Mouse (Mus musculus) liver, adult 2 months (tissue): Measurements from ENCODE around the gene Gm28171. TPM values are rescaled to one million over a fixed set of nuclear protein-coding genes. Genes with fewer than 3 reads are reported as not detected.
"Not testable (repeated sequence)": the region's sequence is repeated elsewhere in the genome, so short reads cannot be mapped to it uniquely, and the experiment has no call there.

Source experiments
- DNase-seq: peaks from one replicate; pipeline ENCODE4 v3.0.0-alpha.2; 2011; ENCODE audit warnings: low read depth, low spot score; ENCODE audit errors: extremely low read depth
- H3K27ac ChIP-seq: fragments of 200-500 bp; replicated peaks from 2 replicates; pipeline ENCODE4 v1.5.1; 2012; ENCODE audit warnings: low read depth, mild to moderate bottlenecking, control low read depth, inconsistent platforms, low read length; ENCODE audit not compliant: insufficient read depth
- H3K27me3 ChIP-seq: fragments of 200-500 bp; 2 replicates; pipeline ENCODE4 v1.6.1; 2012; ENCODE audit warnings: mild to moderate bottlenecking, moderate library complexity, low read length, inconsistent platforms; ENCODE audit not compliant: control insufficient read depth, insufficient read depth
- H3K36me3 ChIP-seq: fragments of 200-500 bp; 2 replicates; pipeline ENCODE4 v1.6.1; 2012; ENCODE audit warnings: low read length, inconsistent platforms; ENCODE audit not compliant: control insufficient read depth, insufficient read depth
- H3K4me1 ChIP-seq: fragments of 200-500 bp; 2 replicates; pipeline ENCODE4 v1.6.1; 2011; ENCODE audit warnings: low read length; ENCODE audit not compliant: control insufficient read depth, insufficient read depth
- H3K4me3 ChIP-seq: fragments of 200-500 bp; 2 replicates; pipeline ENCODE4 v1.5.1; 2011; ENCODE audit warnings: low read depth, mild to moderate bottlenecking, control low read depth, low read length, moderate library complexity; ENCODE audit not compliant: insufficient read depth
- H3K79me2 ChIP-seq: fragments of 200-500 bp; 2 replicates; pipeline ENCODE4 v1.6.1; 2012; ENCODE audit warnings: inconsistent platforms, mild to moderate bottlenecking, low read length, moderate library complexity; ENCODE audit not compliant: control insufficient read depth, insufficient read depth
- H3K9ac ChIP-seq: fragments of 200-500 bp; 2 replicates; pipeline ENCODE4 v1.6.1; 2012; ENCODE audit warnings: low read depth, mild to moderate bottlenecking, control low read depth, inconsistent platforms, low read length
- WGBS: fragments of 180-500 bp; shearing (Covaris S2); methylation state at CpG from one replicate; pipeline ENCODE4 v1.1.7; 2018; 5-methylcytosine and 5-hydroxymethylcytosine counted together
- polyA plus RNA-seq: library from polyadenylated mRNA; depleted of rRNA; stranded (reverse); fragments of >200 nt; gene quantifications from 2 replicates; pipeline ENCODE4 v1.2.3, GENCODE M21; 2012; rRNA removed
- total RNA-seq: library from RNA; depleted of rRNA; stranded (reverse); fragments of >200 nt; gene quantifications from 2 replicates; pipeline ENCODE4 v1.2.3, GENCODE M21; 2014; rRNA removed

Gene Gm28171
- total RNA-seq (not detected in 2 replicates), polyA plus RNA-seq (not detected in 2 replicates)

DNA sequence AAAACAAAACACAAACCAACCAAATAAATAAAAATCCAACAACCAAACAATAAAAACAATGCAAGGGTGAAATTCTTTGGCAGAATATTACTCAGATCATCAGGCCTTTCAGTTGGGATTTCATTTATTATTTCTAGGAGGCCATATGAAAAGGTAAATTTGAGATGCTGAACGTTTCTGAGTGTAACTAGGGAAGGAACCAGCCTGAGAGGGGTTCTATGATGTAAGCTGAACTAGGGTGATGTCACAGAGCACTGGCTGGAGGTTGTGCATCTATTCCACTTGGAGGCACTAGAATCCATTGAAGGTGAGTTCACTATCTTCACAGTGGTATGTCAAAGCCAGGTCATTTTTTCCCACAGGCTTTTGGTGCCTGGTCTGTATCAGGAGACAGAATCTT is at the start of gene Gm28171:
Gene Gm28171 (plus strand): TSS at position 301 of the 400 bp plus-strand sequence.
- not testable (repeated sequence) for H3K4me1 ChIP-seq, DNase-seq
- 17% methylated on average over 1 of the region's 1 CpGs for WGBS

More for the DNA sequence above, at the start of gene Gm28171:
- H3K36me3 ChIP-seq, H3K27me3 ChIP-seq, H3K79me2 ChIP-seq, H3K27ac ChIP-seq, H3K9ac ChIP-seq, H3K4me3 ChIP-seq: not testable (repeated sequence)

Other genes with a start within 250 kb of the Gm28171 start
- not detected in 2 replicates for gene Gm21854, start 136.4 kb upstream of the Gm28171 start, total RNA-seq
- gene Gm21854, start 136.4 kb upstream of the Gm28171 start, polyA plus RNA-seq: not detected in 2 replicates
- gene Gm20914, start 67.4 kb upstream of the Gm28171 start, total RNA-seq: not detected in 2 replicates
- not detected in 2 replicates for gene Gm20914, start 67.4 kb upstream of the Gm28171 start, polyA plus RNA-seq
- not detected in 2 replicates for gene Gm21778, start 149.1 kb downstream of the Gm28171 start, total RNA-seq
- not detected in 2 replicates for gene Gm21778, start 149.1 kb downstream of the Gm28171 start, polyA plus RNA-seq